Mouse (Mus musculus) ES-E14 (cell line): ENCODE data around the gene Fkbp5. TPM values are rescaled to one million over a fixed set of nuclear protein-coding genes. Genes with fewer than 3 reads are reported as not detected.

Experiments
- DNase-seq: peaks from one replicate; pipeline ENCODE4 v3.0.0-alpha.2; 2013; ENCODE audit warnings: low read depth, low spot score
- H3K27ac ChIP-seq: 2 replicates; pipeline ENCODE4 v1.5.1; 2012; ENCODE audit warnings: low read depth, mild to moderate bottlenecking, low read length, moderate library complexity, mixed read lengths; ENCODE audit not compliant: poor library complexity, insufficient read depth, severe bottlenecking
- H3K36me3 ChIP-seq: 2 replicates; pipeline ENCODE4 v1.6.1; 2012; ENCODE audit warnings: mild to moderate bottlenecking, low read length, moderate library complexity, mixed read lengths; ENCODE audit not compliant: control insufficient read depth, poor library complexity, insufficient read depth, severe bottlenecking
- H3K4me1 ChIP-seq, 2 experiments: fragments of 150-350 bp in 1 of 2; sonication (generic) in 1 of 2; 2 replicates each; pipeline ENCODE4 v1.6.1; 2012; ENCODE audit warnings: low read length in 2 of 2, mild to moderate bottlenecking in 1 of 2, mixed read lengths in 1 of 2; ENCODE audit not compliant: control insufficient read depth in 2 of 2, insufficient read depth in 2 of 2, poor library complexity in 1 of 2
- H3K4me3 ChIP-seq, 2 experiments: fragments of 150-350 bp in 1 of 2; sonication (generic) in 1 of 2; 2 replicates each; pipeline ENCODE4 v1.5.1; 2012; ENCODE audit warnings: low read length in 2 of 2, low read depth in 1 of 2, mild to moderate bottlenecking in 1 of 2, mixed read lengths in 1 of 2; ENCODE audit not compliant: insufficient read depth in 1 of 2, poor library complexity in 1 of 2, severe bottlenecking in 1 of 2
- H3K9ac ChIP-seq: 2 replicates; pipeline ENCODE4 v1.6.1; 2012; ENCODE audit warnings: low read depth, mild to moderate bottlenecking, low read length, mixed read lengths; ENCODE audit not compliant: poor library complexity, insufficient read depth, severe bottlenecking
- H3K9me3 ChIP-seq: fragments of 150-350 bp; sonication (generic); 2 replicates; pipeline ENCODE4 v1.6.1; 2012; ENCODE audit warnings: low read depth, mild to moderate bottlenecking, low read length; ENCODE audit not compliant: control insufficient read depth, insufficient read depth
- CHD2 ChIP-seq: IDR thresholded peaks from 2 replicates; pipeline ENCODE4 v1.6.1; 2014; ENCODE audit warnings: mild to moderate bottlenecking, low read depth, low read length, inconsistent platforms
- HCFC1 ChIP-seq: IDR thresholded peaks from 2 replicates; pipeline ENCODE4 v1.6.1; 2012; ENCODE audit warnings: low read length, inconsistent platforms, borderline replicate concordance; ENCODE audit not compliant: insufficient read depth
- MAFK ChIP-seq: IDR thresholded peaks from 2 replicates; pipeline ENCODE4 v1.6.1; 2014; ENCODE audit warnings: mild to moderate bottlenecking, low read depth, low read length, inconsistent platforms; ENCODE audit not compliant: insufficient read depth
- ZC3H11A ChIP-seq: IDR thresholded peaks from 2 replicates; pipeline ENCODE4 v1.6.1; 2012; ENCODE audit warnings: low read depth, mild to moderate bottlenecking, inconsistent platforms, low read length, borderline replicate concordance
- ZNF384 ChIP-seq: IDR thresholded peaks from 2 replicates; pipeline ENCODE4 v1.6.1; 2012; ENCODE audit warnings: low read depth, low read length, inconsistent platforms
- in situ Hi-C, 2 experiments: fragments of 600-800 bp; cut with MboI; formaldehyde crosslinking; loops; one replicate each; pipeline ENCODE4 v1.15.1; 2025; ENCODE audit warnings: low sequenced_read_pairs in 2 of 2, inconsistent platforms in 1 of 2; ENCODE audit not compliant: unreplicated experiment in 2 of 2
- total RNA-seq: library from RNA; depleted of rRNA; stranded (reverse); fragments of 300-350 nt; gene quantifications from 2 replicates; pipeline ENCODE4 v1.2.3, GENCODE M21; 2012

Fkbp5 gene
- total RNA-seq, 1 experiment = 43.6 TPM

DNA sequence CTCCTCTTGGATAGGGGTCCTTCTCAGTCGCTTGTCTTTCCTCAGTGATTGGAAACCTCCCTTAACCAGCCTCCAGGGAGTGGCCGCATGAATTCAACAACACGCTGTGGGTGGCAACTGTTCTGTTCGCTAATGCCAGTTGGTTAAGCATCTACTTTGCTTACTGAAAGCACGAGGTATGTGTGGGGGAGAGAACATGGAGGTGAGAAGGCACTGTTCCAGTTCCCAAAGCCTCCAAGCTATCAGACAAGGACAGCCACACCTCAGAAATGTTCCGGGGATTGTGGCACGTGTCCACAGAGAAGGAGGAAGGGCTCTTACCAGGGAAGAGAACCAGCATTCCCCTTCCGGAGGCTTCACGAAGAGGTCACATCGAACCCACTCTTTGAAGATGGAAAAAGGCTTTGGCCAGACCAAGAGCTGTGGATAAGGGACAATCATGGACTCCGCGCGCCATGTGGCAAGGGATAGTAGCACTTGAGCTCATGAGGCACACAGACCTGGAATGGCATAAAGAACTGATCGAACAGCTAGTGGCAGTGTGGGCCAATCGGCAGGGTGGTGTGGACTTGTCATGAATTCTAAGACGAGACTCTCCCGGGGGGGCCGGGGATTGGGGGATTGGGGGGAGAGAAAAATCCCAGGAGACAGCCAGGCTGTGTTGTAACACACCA, 29.6 kb downstream of the Fkbp5 start:
- Histone ChIP-seq H3K27ac (no peak overlapping the region; the same call in 1 of the 2 replicates), H3K4me3 (no peak overlapping the region), H3K36me3 (peaks cover 1% of the 10 kb centered on the region; the same call in 1 of the 2 replicates), H3K9me3 (no peaks in the 10 kb centered on the region), H3K9ac (no peak overlapping the region), H3K4me1 (peaks cover 2 to 9% of the 10 kb centered on the region in 2 experiments; a peak in 2 of 4 replicates)
- in situ Hi-C loops = no loop called here
- DNase-seq = no peak
- no peak for TF ChIP-seq MAFK
- TF ChIP-seq ZNF384 = no peak
- TF ChIP-seq HCFC1 = no peak

DNA sequence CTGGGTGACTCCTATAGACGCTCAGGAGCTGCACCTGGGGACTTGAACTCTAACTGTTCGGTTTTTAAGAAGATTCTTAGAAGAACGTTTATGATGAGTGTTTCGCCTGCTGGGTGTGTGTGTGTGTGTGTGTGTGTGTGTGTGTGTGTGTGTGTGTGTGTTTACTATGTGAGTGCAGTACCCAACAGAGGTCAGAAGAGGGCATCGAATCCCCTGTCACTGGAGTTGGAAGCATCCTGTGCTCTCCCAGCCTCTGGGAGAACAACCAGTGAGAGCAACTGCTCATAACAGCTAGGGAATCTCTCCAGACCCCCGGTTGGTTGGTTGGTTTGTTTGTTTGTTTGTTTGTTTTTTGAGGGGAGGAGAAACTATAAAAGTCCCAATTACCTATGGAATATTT, 30.6 kb downstream of the Fkbp5 start:
- no peak overlapping the region for H3K27ac ChIP-seq
- peaks cover 2 to 9% of the 10 kb centered on the region in 2 experiments; a peak in 2 of 4 replicates for H3K4me1 ChIP-seq
- in situ Hi-C loops = no loop called here
- H3K36me3 ChIP-seq = peaks cover 2% of the 10 kb centered on the region; the same call in 1 of the 2 replicates
- no peak for TF ChIP-seq HCFC1
- TF ChIP-seq MAFK = no peak
- no peak for TF ChIP-seq ZNF384
- TF ChIP-seq ZC3H11A = no peak
- no peak for TF ChIP-seq CHD2
- peak overlapping the region; percentile 30 to 58; a peak in 2 of 4 replicates for H3K4me3 ChIP-seq
- H3K9me3 ChIP-seq = no peaks in the 10 kb centered on the region
- DNase-seq = no peak
- peak overlapping the region; percentile 12; the same call in 1 of the 2 replicates for H3K9ac ChIP-seq

DNA sequence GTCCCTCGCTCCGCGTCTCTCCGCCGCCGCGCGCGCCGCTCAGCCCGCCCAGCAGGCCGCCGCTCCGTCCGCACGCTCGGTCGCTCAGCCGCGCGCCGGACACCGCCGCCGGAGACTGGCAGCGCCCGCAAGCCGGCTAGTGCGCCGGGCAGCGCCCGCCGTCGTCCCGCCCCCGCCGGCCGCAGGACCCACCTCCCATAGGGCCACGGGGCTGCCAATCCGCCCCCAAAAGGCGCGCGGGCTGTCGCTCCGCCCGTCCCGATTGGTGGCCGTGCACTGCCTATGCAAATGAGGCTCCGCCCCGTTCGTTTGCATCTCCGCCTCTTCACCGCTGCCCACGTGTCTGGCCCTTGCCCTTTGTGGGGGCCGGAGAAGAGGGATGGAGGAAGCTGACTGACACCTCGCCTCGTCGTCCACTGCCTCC, 31.3 kb downstream of the Fkbp5 start:
- Histone ChIP-seq H3K9me3 (no peaks in the 10 kb centered on the region), H3K27ac (peak overlapping the region; percentile 91), H3K4me1 (peaks cover 2 to 8% of the 10 kb centered on the region in 2 experiments; a peak in 2 of 4 replicates), H3K9ac (peak overlapping the region; percentile 95), H3K4me3 (peak overlapping the region; percentile 65 to 96), H3K36me3 (peaks cover 2% of the 10 kb centered on the region; the same call in 1 of the 2 replicates)
- peak; percentile 94 for DNase-seq
- TF ChIP-seq ZNF384 = no peak
- TF ChIP-seq CHD2 = peak; percentile 43; the same call in 1 of the 2 replicates
- in situ Hi-C loops = no loop called here

DNA sequence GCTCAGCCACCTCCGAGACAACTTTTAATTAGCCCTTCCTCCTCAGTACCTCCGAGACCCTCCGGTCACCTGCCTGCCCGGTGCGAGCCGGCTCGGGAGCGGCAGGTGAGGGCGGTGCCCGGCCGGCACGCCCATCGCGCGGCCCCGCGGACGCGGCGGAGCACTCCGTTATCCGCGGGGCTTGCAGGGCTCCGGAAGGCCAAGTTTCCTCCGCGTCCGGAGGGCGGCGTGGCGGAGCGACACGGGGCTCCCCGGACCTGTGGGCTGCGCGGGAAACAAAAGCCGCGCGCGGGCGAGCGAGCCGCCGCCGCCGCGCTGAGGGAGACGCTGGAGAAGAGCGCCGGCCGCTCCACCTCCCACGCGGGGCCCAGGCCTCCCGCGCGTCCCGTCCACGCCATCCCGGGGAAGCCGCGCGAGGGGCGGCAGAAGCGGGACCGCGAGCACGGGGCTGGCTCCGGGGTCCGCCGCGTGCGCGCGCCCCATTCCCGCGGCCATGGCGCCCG, 31.8 kb downstream of the Fkbp5 start:
- H3K9ac ChIP-seq = peak overlapping the region; percentile 95
- peaks cover 2% of the 10 kb centered on the region; the same call in 1 of the 2 replicates for H3K36me3 ChIP-seq
- in situ Hi-C loops = no loop called here
- peaks cover 2 to 8% of the 10 kb centered on the region in 2 experiments; a peak in 2 of 4 replicates for H3K4me1 ChIP-seq
- peak overlapping the region; percentile 65 to 96 for H3K4me3 ChIP-seq
- TF ChIP-seq CHD2 = no peak
- peak overlapping the region; percentile 91 for H3K27ac ChIP-seq
- H3K9me3 ChIP-seq = no peaks in the 10 kb centered on the region
- no peak for DNase-seq
